Mouse (Mus musculus) hindbrain, embryonic 12.5 days (tissue): ENCODE data around the gene Copg2. TPM values are rescaled to one million over a fixed set of nuclear protein-coding genes. Genes with fewer than 3 reads are reported as not detected.
A peak's percentile ranks its signal among the peaks of the same experiment; 100 is the strongest.

Experiments used
- ATAC-seq: fragments of 200-750 bp; cut with Nextera tagmentation; 2 replicates; pipeline ENCODE4 v1.8.0; 2017; ENCODE audit warnings: moderate TSS enrichment; ENCODE audit not compliant: low FRiP score
- H3K27ac ChIP-seq: fragments of 300-500 bp; sonication (generic); 2 replicates; pipeline ENCODE4 v1.5.1; 2016; ENCODE audit warnings: mild to moderate bottlenecking
- H3K27me3 ChIP-seq: fragments of 300-500 bp; sonication (generic); 2 replicates; pipeline ENCODE4 v1.6.1; 2016; ENCODE audit warnings: mild to moderate bottlenecking
- H3K36me3 ChIP-seq: fragments of 300-500 bp; sonication (generic); 2 replicates; pipeline ENCODE4 v1.6.1; 2016; ENCODE audit warnings: mild to moderate bottlenecking
- H3K4me1 ChIP-seq: fragments of 300-500 bp; sonication (generic); 2 replicates; pipeline ENCODE4 v1.6.1; 2016
- H3K4me2 ChIP-seq: fragments of 300-500 bp; sonication (generic); replicated peaks from 2 replicates; pipeline ENCODE4 v1.6.1; 2016; ENCODE audit warnings: mild to moderate bottlenecking
- H3K4me3 ChIP-seq: fragments of 300-500 bp; sonication (generic); 2 replicates; pipeline ENCODE4 v1.5.1; 2016; ENCODE audit warnings: mild to moderate bottlenecking
- H3K9ac ChIP-seq: fragments of 300-500 bp; sonication (generic); 2 replicates; pipeline ENCODE4 v1.6.1; 2016; ENCODE audit warnings: mild to moderate bottlenecking, moderate library complexity
- H3K9me3 ChIP-seq: fragments of 300-500 bp; sonication (generic); replicated peaks from 2 replicates; pipeline ENCODE4 v1.6.1; 2016; ENCODE audit warnings: mild to moderate bottlenecking
- WGBS: fragments of 180-500 bp; shearing (Covaris S2); methylation state at CpG from one replicate; pipeline ENCODE4 v1.1.7; 2016; 5-methylcytosine and 5-hydroxymethylcytosine counted together
- polyA plus RNA-seq: library from polyadenylated mRNA; unstranded; fragments of >200 nt; fragmentation: Nextera tagmentation; extraction: Ambion mirVana; gene quantifications from 2 replicates; pipeline ENCODE4 v1.2.1, GENCODE M21; 2016

The Copg2 gene
- polyA plus RNA-seq, 1 experiment from 2014 or later = 38.9 TPM

GRCm38 (mm10) chr6:30737548-30738463 lies 158.8 kb downstream of the Copg2 start:
- ATAC-seq = peak; percentile 52
- H3K27me3 ChIP-seq = no peaks in the 10 kb centered on the region
- H3K4me3 ChIP-seq = peak overlapping the region; percentile 50
- WGBS = 49% methylated on average over 62 of the region's 66 CpGs
- peak overlapping the region; percentile 50 for H3K4me2 ChIP-seq
- H3K27ac ChIP-seq = peak overlapping the region; percentile 82
- peaks cover 19% of the 10 kb centered on the region for H3K4me1 ChIP-seq
- H3K9me3 ChIP-seq = peaks cover 41% of the 10 kb centered on the region
- peak overlapping the region; percentile 68 for H3K9ac ChIP-seq
- H3K36me3 ChIP-seq = peaks cover 11% of the 10 kb centered on the region

- Histone ChIP-seq H3K9me3 (peaks cover 41% of the 10 kb centered on the region), H3K4me3 (peak overlapping the region; percentile 50)
- 50% methylated on average over 29 of the region's 29 CpGs for WGBS
Measured at GRCm38 (mm10) chr6:30736864-30737547, 159.6 kb downstream of the Copg2 start.

GRCm38 (mm10) chr6:30736372-30736762 lies 160.2 kb downstream of the Copg2 start:
- Histone ChIP-seq H3K36me3 (no peaks in the 10 kb centered on the region), H3K4me3 (no peak overlapping the region; the same call in 1 of the 2 replicates), H3K4me1 (peaks cover 22% of the 10 kb centered on the region), H3K27me3 (no peaks in the 10 kb centered on the region), H3K4me2 (peak overlapping the region; percentile 50), H3K27ac (peak overlapping the region; percentile 82), H3K9ac (no peak overlapping the region), H3K9me3 (peaks cover 41% of the 10 kb centered on the region)
- 58% methylated on average over 13 of the region's 13 CpGs for WGBS
- peak; percentile 21; the same call in 1 of the 2 replicates for ATAC-seq

More at GRCm38 (mm10) chr6:30736864-30737547, 159.6 kb downstream of the Copg2 start:
- peak; percentile 68 for ATAC-seq
- H3K4me1 ChIP-seq = peaks cover 22% of the 10 kb centered on the region
- peak overlapping the region; percentile 82 for H3K27ac ChIP-seq
- no peaks in the 10 kb centered on the region for H3K27me3 ChIP-seq
- peak overlapping the region; percentile 46; the same call in 1 of the 2 replicates for H3K9ac ChIP-seq
- H3K36me3 ChIP-seq = 0 out of 2 replicates have a peak, but pooled peaks cover 3% of the 10 kb centered on the region
- peak overlapping the region; percentile 50 for H3K4me2 ChIP-seq

GRCm38 (mm10) chr6:30735728-30736371 lies 160.7 kb downstream of the Copg2 start:
- Histone ChIP-seq H3K4me1 (peaks cover 22% of the 10 kb centered on the region), H3K27me3 (no peaks in the 10 kb centered on the region), H3K27ac (peak overlapping the region; percentile 82), H3K9me3 (peaks cover 41% of the 10 kb centered on the region), H3K4me3 (peak overlapping the region; percentile 12), H3K36me3 (no peaks in the 10 kb centered on the region), H3K9ac (0 out of 2 replicates have a peak overlapping the region, but pooled peaks have one; percentile 23), H3K4me2 (peak overlapping the region; percentile 50)
- WGBS = 54% methylated on average over 15 of the region's 15 CpGs
- ATAC-seq = no peak

- peaks cover 22% of the 10 kb centered on the region for H3K4me1 ChIP-seq
- peak overlapping the region; percentile 50 for H3K4me2 ChIP-seq
- peak overlapping the region; percentile 82 for H3K27ac ChIP-seq
- H3K36me3 ChIP-seq = no peaks in the 10 kb centered on the region
- WGBS = 46% methylated on average over 22 of the region's 22 CpGs
- peaks cover 38% of the 10 kb centered on the region for H3K9me3 ChIP-seq
- H3K27me3 ChIP-seq = no peaks in the 10 kb centered on the region
- peak overlapping the region; percentile 12 for H3K4me3 ChIP-seq
- peak overlapping the region; percentile 23; the same call in 1 of the 2 replicates for H3K9ac ChIP-seq
- ATAC-seq = no peak
Measured at GRCm38 (mm10) chr6:30734988-30735727, 161.4 kb downstream of the Copg2 start.

GRCm38 (mm10) chr6:30734465-30734864 lies 162.1 kb downstream of the Copg2 start:
- Histone ChIP-seq H3K4me2 (peak overlapping the region; percentile 50), H3K9ac (no peak overlapping the region), H3K4me1 (peaks cover 27% of the 10 kb centered on the region), H3K9me3 (peaks cover 31% of the 10 kb centered on the region), H3K36me3 (no peaks in the 10 kb centered on the region), H3K4me3 (no peak overlapping the region), H3K27me3 (no peaks in the 10 kb centered on the region), H3K27ac (peak overlapping the region; percentile 82)
- ATAC-seq = no peak
- WGBS = 59% methylated on average over 6 of the region's 6 CpGs

GRCm38 (mm10) chr6:30732571-30733130 lies 163.9 kb downstream of the Copg2 start:
- Histone ChIP-seq H3K4me1 (peaks cover 30% of the 10 kb centered on the region), H3K9ac (no peak overlapping the region), H3K9me3 (peaks cover 16% of the 10 kb centered on the region), H3K27ac (peak overlapping the region; percentile 52; the same call in 1 of the 2 replicates), H3K4me3 (no peak overlapping the region), H3K4me2 (no peak overlapping the region), H3K27me3 (no peaks in the 10 kb centered on the region), H3K36me3 (no peaks in the 10 kb centered on the region)
- no peak for ATAC-seq
- 50% methylated on average over 18 of the region's 18 CpGs for WGBS

- H3K4me3 ChIP-seq = no peak overlapping the region
- no peak for ATAC-seq
- H3K27ac ChIP-seq = no peak overlapping the region
- no peak overlapping the region for H3K4me2 ChIP-seq
- H3K9me3 ChIP-seq = no peaks in the 10 kb centered on the region; the same call in 1 of the 2 replicates
- H3K9ac ChIP-seq = no peak overlapping the region
- peaks cover 30% of the 10 kb centered on the region for H3K4me1 ChIP-seq
- 51% methylated on average over 12 of the region's 12 CpGs for WGBS
- H3K36me3 ChIP-seq = no peaks in the 10 kb centered on the region
- no peaks in the 10 kb centered on the region for H3K27me3 ChIP-seq
Measured at GRCm38 (mm10) chr6:30730301-30730971, 166.2 kb downstream of the Copg2 start.

GRCm38 (mm10) chr6:30723331-30723730 lies 173.3 kb downstream of the Copg2 start, which contains the start of gene Mest:
TSS of gene Mest (plus strand) at chr6:30723547.
- Histone ChIP-seq H3K4me3 (no peak within 1 kb of the TSS), H3K27ac (peak within 1 kb of the TSS; percentile 82), H3K4me2 (no peak within 1 kb of the TSS), H3K9me3 (no peaks in the 10 kb centered on the region), H3K4me1 (peaks cover 20% of the 10 kb centered on the region), H3K27me3 (no peaks in the 10 kb centered on the region), H3K9ac (no peak within 1 kb of the TSS), H3K36me3 (no peaks in the 10 kb centered on the region)
- 75% methylated on average over 7 of the region's 7 CpGs for whole genome bisulfite sequencing
- no peak for ATAC-seq

- Histone ChIP-seq H3K9ac (no peak overlapping the region), H3K27me3 (no peaks in the 10 kb centered on the region), H3K4me3 (no peak overlapping the region), H3K4me2 (no peak overlapping the region), H3K4me1 (peaks cover 20% of the 10 kb centered on the region), H3K9me3 (no peaks in the 10 kb centered on the region), H3K27ac (peak overlapping the region; percentile 82), H3K36me3 (no peaks in the 10 kb centered on the region)
- WGBS = 52% methylated on average over 4 of the region's 4 CpGs
- ATAC-seq = peak; percentile 78; the same call in 1 of the 2 replicates
Measured at GRCm38 (mm10) chr6:30722385-30723164, 174.0 kb downstream of the Copg2 start.
